Mouse (Mus musculus) midbrain, embryonic 15.5 days (tissue): ENCODE data around the gene Stk17b. TPM values are rescaled to one million over a fixed set of nuclear protein-coding genes. Genes with fewer than 3 reads are reported as not detected.
"Not testable (repeated sequence)": the region's sequence is repeated elsewhere in the genome, so short reads cannot be mapped to it uniquely, and the experiment has no call there.

Source experiments
- ATAC-seq: fragments of 200-750 bp; cut with Nextera tagmentation; replicated peaks from 2 replicates; pipeline ENCODE4 v1.8.0; 2017; ENCODE audit warnings: moderate TSS enrichment
- H3K27ac ChIP-seq: fragments of 300-500 bp; sonication (generic); 2 replicates; pipeline ENCODE4 v1.5.1; 2015; ENCODE audit warnings: mild to moderate bottlenecking, inconsistent platforms
- H3K27me3 ChIP-seq: fragments of 300-500 bp; sonication (generic); replicated peaks from 2 replicates; pipeline ENCODE4 v1.6.1; 2015; ENCODE audit warnings: inconsistent platforms
- H3K36me3 ChIP-seq: fragments of 300-500 bp; sonication (generic); replicated peaks from 2 replicates; pipeline ENCODE4 v1.6.1; 2015; ENCODE audit warnings: inconsistent platforms
- H3K4me1 ChIP-seq: fragments of 300-500 bp; sonication (generic); 2 replicates; pipeline ENCODE4 v1.6.1; 2015; ENCODE audit warnings: inconsistent platforms
- H3K4me2 ChIP-seq: fragments of 300-500 bp; sonication (generic); 2 replicates; pipeline ENCODE4 v1.6.1; 2015; ENCODE audit warnings: inconsistent platforms, mild to moderate bottlenecking, moderate library complexity
- H3K4me3 ChIP-seq: fragments of 300-500 bp; sonication (generic); 2 replicates; pipeline ENCODE4 v1.5.1; 2015; ENCODE audit warnings: mild to moderate bottlenecking, inconsistent platforms
- H3K9ac ChIP-seq: fragments of 300-500 bp; sonication (generic); 2 replicates; pipeline ENCODE4 v1.6.1; 2015; ENCODE audit warnings: mild to moderate bottlenecking, inconsistent platforms
- H3K9me3 ChIP-seq: fragments of 300-500 bp; sonication (generic); 2 replicates; pipeline ENCODE4 v1.6.1; 2016; ENCODE audit warnings: inconsistent platforms
- WGBS: fragments of 180-500 bp; shearing (Covaris S2); methylation state at CpG from one replicate; pipeline ENCODE4 v1.1.7; 2015; ENCODE audit warnings: mixed read lengths; 5-methylcytosine and 5-hydroxymethylcytosine counted together
- polyA plus RNA-seq: library from polyadenylated mRNA; unstranded; fragments of >200 nt; fragmentation: Nextera tagmentation; extraction: Ambion mirVana; gene quantifications from 2 replicates; pipeline ENCODE4 v1.2.1, GENCODE M21; 2015

Stk17b gene
- polyA plus RNA-seq, 1 experiment from 2014 or later: 3.4 TPM

GRCm38 (mm10) chr1:53741742-53742458 is 43.1 kb downstream of the Stk17b start:
- H3K9me3 ChIP-seq: no peaks in the 10 kb centered on the region
- H3K9ac ChIP-seq: no peak overlapping the region
- H3K4me1 ChIP-seq: no peaks in the 10 kb centered on the region
- 89% methylated on average over 3 of the region's 3 CpGs for WGBS
- H3K27ac ChIP-seq: no peak overlapping the region
- H3K36me3 ChIP-seq: no peaks in the 10 kb centered on the region
- H3K4me3 ChIP-seq: no peak overlapping the region
- H3K27me3 ChIP-seq: no peaks in the 10 kb centered on the region
- no peak for ATAC-seq
- H3K4me2 ChIP-seq: no peak overlapping the region

DNA sequence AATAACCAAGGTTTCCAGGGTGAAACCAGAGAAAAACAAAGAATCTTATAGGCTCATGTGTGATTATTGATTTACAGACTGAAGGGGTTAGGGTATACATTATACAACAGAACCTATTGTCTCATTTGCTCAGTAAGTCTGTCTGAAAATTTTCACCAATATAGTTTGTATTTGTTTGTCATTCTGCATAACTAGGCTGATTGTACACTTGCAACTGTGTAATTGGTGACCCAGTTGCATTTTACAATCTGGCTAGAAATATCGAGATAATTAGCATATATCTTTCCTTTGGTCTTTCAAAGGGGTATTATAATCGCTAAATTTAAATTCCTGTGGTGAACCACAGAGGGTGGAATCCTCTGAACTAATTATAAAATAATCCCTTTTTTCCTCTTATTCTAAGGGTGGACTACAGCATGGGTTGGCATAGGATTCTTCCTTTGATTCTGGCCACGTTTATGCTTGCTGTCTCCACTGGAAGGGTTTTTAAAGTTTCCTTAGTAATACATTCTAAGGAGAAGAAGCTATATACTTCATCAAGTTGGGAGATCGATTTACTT is 44.2 kb downstream of the Stk17b start:
- Histone ChIP-seq H3K4me1 (no peaks in the 10 kb centered on the region), H3K9me3 (no peaks in the 10 kb centered on the region), H3K4me3 (no peak overlapping the region), H3K27me3 (no peaks in the 10 kb centered on the region), H3K27ac (no peak overlapping the region), H3K9ac (no peak overlapping the region), H3K4me2 (no peak overlapping the region), H3K36me3 (no peaks in the 10 kb centered on the region)
- ATAC-seq: peak; percentile 63
- 61% methylated on average over 4 of the region's 4 CpGs for WGBS

DNA sequence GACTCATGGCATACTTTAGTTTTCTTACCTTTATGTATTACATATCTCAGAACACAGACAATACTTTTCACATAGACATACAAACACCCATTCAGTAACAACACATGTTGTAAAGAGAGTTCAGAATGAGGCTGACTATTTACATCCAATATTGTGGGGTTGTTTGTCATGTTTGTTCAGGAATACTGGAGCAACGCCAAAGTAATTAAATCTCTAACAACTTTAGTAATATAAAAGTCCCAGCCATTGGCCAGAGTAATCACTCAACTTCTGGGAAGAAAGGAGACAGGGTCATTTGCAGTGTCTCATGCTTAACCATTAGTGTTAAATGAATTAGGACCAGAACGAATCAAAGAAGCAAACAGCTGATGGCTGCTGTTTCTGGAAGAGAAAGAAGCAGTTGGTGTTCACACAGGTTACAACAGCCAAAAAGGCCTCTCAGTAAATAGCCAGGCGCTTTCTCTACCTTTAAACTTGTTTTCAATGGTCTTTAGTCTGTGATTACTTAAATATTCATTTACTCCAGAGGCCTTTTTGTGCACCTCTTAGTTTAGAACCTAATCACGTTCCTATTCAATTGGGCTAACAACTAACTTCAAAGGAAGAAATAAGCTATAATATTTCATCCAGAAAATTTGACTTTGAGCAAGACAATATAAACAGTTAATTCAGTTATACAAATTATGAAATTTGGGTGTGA is 44.8 kb downstream of the Stk17b start:
- not testable (repeated sequence) for H3K36me3 ChIP-seq, H3K9ac ChIP-seq, H3K9me3 ChIP-seq, H3K27me3 ChIP-seq, H3K4me3 ChIP-seq, H3K4me2 ChIP-seq, H3K27ac ChIP-seq, H3K4me1 ChIP-seq
- 35% methylated on average over 4 of the region's 4 CpGs for WGBS
- peak; percentile 62 for ATAC-seq

GRCm38 (mm10) chr1:53736583-53736982 is 48.4 kb downstream of the Stk17b start:
- no peaks in the 10 kb centered on the region for H3K27me3 ChIP-seq
- 94% methylated on average over 3 of the region's 3 CpGs for WGBS
- no peak overlapping the region for H3K4me2 ChIP-seq
- no peak for ATAC-seq
- no peak overlapping the region for H3K4me3 ChIP-seq
- no peaks in the 10 kb centered on the region for H3K9me3 ChIP-seq
- no peak overlapping the region for H3K27ac ChIP-seq
- no peaks in the 10 kb centered on the region for H3K36me3 ChIP-seq
- H3K4me1 ChIP-seq: no peaks in the 10 kb centered on the region
- H3K9ac ChIP-seq: no peak overlapping the region

- 78% methylated on average over 5 of the region's 5 CpGs for WGBS
- H3K9me3 ChIP-seq: no peaks in the 10 kb centered on the region
- no peak for ATAC-seq
- no peaks in the 10 kb centered on the region for H3K27me3 ChIP-seq
- no peak overlapping the region for H3K4me3 ChIP-seq
- H3K9ac ChIP-seq: no peak overlapping the region
- H3K4me1 ChIP-seq: no peaks in the 10 kb centered on the region
- H3K36me3 ChIP-seq: no peaks in the 10 kb centered on the region
- no peak overlapping the region for H3K4me2 ChIP-seq
- no peak overlapping the region for H3K27ac ChIP-seq
These were observed 56.4 kb downstream of the Stk17b start for GRCm38 (mm10) chr1:53728489-53729225.

- Histone ChIP-seq H3K4me1 (no peaks in the 10 kb centered on the region), H3K9ac (no peak overlapping the region), H3K27ac (no peak overlapping the region), H3K4me3 (no peak overlapping the region), H3K36me3 (no peaks in the 10 kb centered on the region), H3K27me3 (no peaks in the 10 kb centered on the region), H3K4me2 (no peak overlapping the region), H3K9me3 (no peaks in the 10 kb centered on the region)
- 97% methylated on average over 2 of the region's 2 CpGs for WGBS
- no peak for ATAC-seq
These were observed 58.1 kb downstream of the Stk17b start for GRCm38 (mm10) chr1:53726883-53727282.

- Histone ChIP-seq H3K27ac (no peak overlapping the region), H3K9me3 (no peaks in the 10 kb centered on the region), H3K27me3 (no peaks in the 10 kb centered on the region), H3K36me3 (no peaks in the 10 kb centered on the region), H3K4me1 (no peaks in the 10 kb centered on the region), H3K9ac (no peak overlapping the region), H3K4me3 (no peak overlapping the region), H3K4me2 (no peak overlapping the region)
- no peak for ATAC-seq
These were observed 63.7 kb downstream of the Stk17b start for GRCm38 (mm10) chr1:53721353-53721752.

DNA sequence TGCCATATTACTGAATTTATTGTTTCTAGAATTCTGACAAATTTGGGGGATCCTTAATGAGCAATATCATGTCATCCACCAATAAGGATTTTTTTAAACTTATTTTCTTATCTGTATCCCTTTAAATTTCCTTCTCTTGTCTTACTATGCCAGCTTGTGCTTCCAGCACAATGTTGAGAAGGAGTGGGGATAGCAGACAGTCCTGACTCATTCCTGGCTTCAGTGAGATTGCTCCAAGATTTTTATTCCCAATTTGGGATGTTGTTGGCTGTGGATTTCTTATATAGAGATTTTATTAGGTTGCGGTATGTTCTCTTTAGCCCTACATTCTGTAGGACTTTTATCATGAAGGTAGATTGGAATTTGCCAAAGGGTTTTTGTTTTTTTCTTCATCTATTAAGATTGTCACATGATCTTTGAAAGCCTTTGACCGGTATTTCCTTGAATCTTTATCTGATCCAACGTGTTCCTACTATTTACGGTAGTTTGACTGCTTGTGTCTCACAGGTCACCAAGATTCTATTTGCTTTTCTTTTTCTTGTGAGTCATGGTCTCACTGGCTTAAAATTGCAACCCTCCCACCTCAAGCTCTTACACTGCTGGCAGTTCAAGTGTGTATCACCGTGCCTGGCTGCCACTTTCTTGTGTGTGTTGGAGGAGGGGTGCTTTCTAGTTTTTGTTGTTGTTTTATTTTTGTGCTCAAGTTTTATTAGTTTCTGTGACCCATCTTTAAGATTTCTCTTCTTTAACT is 64.2 kb downstream of the Stk17b start:
- 86% methylated on average over 5 of the region's 5 CpGs for WGBS
- Histone ChIP-seq H3K9me3 (no peaks in the 10 kb centered on the region), H3K27ac (no peak overlapping the region), H3K4me1 (no peaks in the 10 kb centered on the region), H3K9ac (no peak overlapping the region), H3K36me3 (no peaks in the 10 kb centered on the region), H3K4me2 (no peak overlapping the region), H3K27me3 (no peaks in the 10 kb centered on the region), H3K4me3 (no peak overlapping the region)
- no peak for ATAC-seq

DNA sequence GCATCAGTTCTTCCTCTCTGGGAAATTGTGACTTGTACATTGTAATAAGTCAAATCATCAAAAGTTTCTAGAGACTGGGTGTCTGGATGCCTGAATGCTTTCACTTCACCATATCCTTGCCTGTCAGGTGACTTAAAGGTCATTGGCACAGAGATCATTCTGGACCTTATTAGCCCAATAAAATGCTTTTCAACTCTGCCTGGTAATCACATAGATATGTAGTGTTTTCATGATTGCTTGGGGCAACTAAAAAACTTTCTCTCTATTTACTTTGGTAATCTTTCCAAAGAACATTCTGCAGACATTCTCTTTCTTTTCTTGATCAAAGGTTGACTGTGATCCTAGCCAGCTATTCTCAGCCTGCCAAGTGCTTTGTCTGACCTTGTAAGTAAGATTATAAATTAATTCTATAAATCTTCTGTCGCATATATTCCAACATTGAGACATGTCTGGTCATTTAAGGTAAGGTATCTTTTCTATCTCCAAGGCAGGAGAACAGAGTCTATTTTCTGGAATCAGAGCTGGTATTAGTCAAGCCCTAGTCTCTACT is 69.0 kb downstream of the Stk17b start:
- H3K4me1 ChIP-seq: no peaks in the 10 kb centered on the region
- no peak overlapping the region for H3K27ac ChIP-seq
- ATAC-seq: no peak
- 75% methylated on average over 1 of the region's 1 CpGs for WGBS
- H3K27me3 ChIP-seq: no peaks in the 10 kb centered on the region
- no peaks in the 10 kb centered on the region for H3K36me3 ChIP-seq
- H3K4me2 ChIP-seq: no peak overlapping the region
- H3K9ac ChIP-seq: no peak overlapping the region
- H3K4me3 ChIP-seq: no peak overlapping the region
- H3K9me3 ChIP-seq: no peaks in the 10 kb centered on the region

- no peaks in the 10 kb centered on the region for H3K36me3 ChIP-seq
- H3K9me3 ChIP-seq: no peaks in the 10 kb centered on the region
- no peaks in the 10 kb centered on the region for H3K4me1 ChIP-seq
- H3K27ac ChIP-seq: no peak overlapping the region
- H3K4me3 ChIP-seq: no peak overlapping the region
- H3K27me3 ChIP-seq: no peaks in the 10 kb centered on the region
- WGBS: 3% methylated on average over 4 of the region's 4 CpGs
- ATAC-seq: no peak
- no peak overlapping the region for H3K4me2 ChIP-seq
- no peak overlapping the region for H3K9ac ChIP-seq
These were observed 69.6 kb downstream of the Stk17b start for GRCm38 (mm10) chr1:53715446-53715845.

- not testable (repeated sequence) for H3K9me3 ChIP-seq, H3K4me2 ChIP-seq, H3K9ac ChIP-seq, H3K4me1 ChIP-seq, H3K27ac ChIP-seq, H3K4me3 ChIP-seq, H3K27me3 ChIP-seq, H3K36me3 ChIP-seq
- peak; percentile 43 for ATAC-seq
- WGBS: 35% methylated on average over 3 of the region's 3 CpGs
These were observed 71.6 kb downstream of the Stk17b start for GRCm38 (mm10) chr1:53713383-53713782.

DNA sequence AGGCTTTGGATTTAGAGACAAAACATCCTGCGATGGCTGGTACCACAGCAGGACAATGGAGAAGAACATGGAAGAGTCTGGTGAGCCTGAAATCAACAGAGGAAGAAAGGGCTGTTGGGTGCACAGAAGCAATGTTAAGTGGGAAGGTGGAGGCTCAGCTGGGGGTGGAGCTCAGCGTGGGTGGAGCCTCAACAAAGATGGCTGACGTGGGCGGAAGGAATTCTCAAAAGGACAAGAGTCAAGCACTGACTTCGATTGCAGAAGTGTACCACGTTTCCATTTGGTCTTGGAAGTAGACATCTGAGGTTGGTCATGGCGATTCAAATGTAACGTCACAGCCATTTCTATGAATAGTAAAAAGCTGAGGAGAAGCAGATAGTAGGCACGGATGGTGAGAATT is 74.0 kb downstream of the Stk17b start:
- 89% methylated on average over 9 of the region's 9 CpGs for WGBS
- Histone ChIP-seq H3K36me3 (no peaks in the 10 kb centered on the region), H3K27ac (no peak overlapping the region), H3K9me3 (no peaks in the 10 kb centered on the region), H3K27me3 (no peaks in the 10 kb centered on the region), H3K4me2 (no peak overlapping the region), H3K4me1 (peaks cover 7% of the 10 kb centered on the region), H3K4me3 (no peak overlapping the region), H3K9ac (no peak overlapping the region)
- no peak for ATAC-seq
